Mouse (Mus musculus): ENCODE data around the gene Phf20.
A peak's percentile ranks its signal among the peaks of the same experiment; 100 is the strongest.

DNA sequence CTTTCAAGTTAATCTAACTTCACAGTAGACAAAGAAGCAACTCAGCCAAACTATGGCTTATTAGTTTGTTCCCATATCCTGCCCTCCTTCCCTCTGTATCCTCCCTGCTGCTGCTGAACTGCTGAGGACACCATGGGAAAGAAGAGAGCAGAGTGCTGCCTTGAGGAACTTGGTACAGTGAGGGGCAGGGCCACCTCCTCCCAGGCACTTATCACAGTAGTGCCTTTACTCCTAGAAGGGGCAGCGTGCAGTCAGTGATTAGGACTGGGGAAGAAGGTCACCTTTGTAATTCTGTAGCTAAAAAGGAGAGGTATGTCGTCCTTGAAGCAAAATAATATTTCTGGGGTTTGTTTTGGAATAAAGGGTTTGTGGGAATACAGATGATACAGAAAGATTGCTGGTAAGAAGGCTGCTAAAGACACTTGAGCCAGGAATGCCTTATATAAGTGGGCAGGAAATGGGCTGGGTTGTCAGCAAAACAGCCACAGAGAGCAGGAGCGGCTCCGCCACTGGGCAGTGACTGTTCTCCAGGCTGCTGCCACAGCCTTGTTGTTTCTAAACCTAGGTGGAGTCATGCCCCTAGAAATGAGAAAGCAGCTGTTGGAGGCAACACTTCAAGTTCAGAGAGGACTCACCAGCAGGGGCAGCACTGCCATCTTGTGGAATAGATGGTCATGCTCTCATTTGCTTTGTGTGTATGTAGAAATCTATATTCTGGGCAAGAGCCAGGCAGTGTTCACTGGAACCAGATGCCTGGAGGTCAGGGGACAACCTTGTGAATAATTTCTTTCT, 82.2 kb downstream of the Phf20 start:
- TF ChIP-seq CTCF (IDR thresholded peaks at IDR 0.05) (peak; percentile 98), EP300 (IDR thresholded peaks at IDR 0.05) (peak; percentile 54; the same call in 1 of the 2 replicates)

All from lung, postnatal 0 days (tissue).